Mouse (Mus musculus) lung, embryonic 14.5 days (tissue): ENCODE data around the gene Ldhal6b. TPM values are rescaled to one million over a fixed set of nuclear protein-coding genes. Genes with fewer than 3 reads are reported as not detected.

Source experiments
- ATAC-seq: fragments of 200-750 bp; cut with Nextera tagmentation; 2 replicates; pipeline ENCODE4 v1.8.0; 2017; ENCODE audit warnings: mild to moderate bottlenecking, moderate TSS enrichment, moderate library complexity; ENCODE audit not compliant: insufficient read depth
- DNase-seq: peaks from one replicate; pipeline ENCODE4 v3.0.0-alpha.2; 2015
- H3K27ac ChIP-seq: fragments of 300-500 bp; sonication (generic); 2 replicates; pipeline ENCODE4 v1.5.1; 2014; ENCODE audit warnings: low read depth, mild to moderate bottlenecking, moderate library complexity
- H3K27me3 ChIP-seq: fragments of 300-500 bp; sonication (generic); 2 replicates; pipeline ENCODE4 v1.6.1; 2014; ENCODE audit warnings: low read length, control low read depth; ENCODE audit not compliant: insufficient read depth
- H3K36me3 ChIP-seq: fragments of 300-500 bp; sonication (generic); 2 replicates; pipeline ENCODE4 v1.6.1; 2014; ENCODE audit warnings: control low read depth; ENCODE audit not compliant: insufficient read depth
- H3K4me1 ChIP-seq: fragments of 300-500 bp; sonication (generic); 2 replicates; pipeline ENCODE4 v1.6.1; 2014; ENCODE audit warnings: antibody characterized with exemption, control low read depth; ENCODE audit not compliant: insufficient read depth
- H3K4me2 ChIP-seq: fragments of 300-500 bp; sonication (generic); 2 replicates; pipeline ENCODE4 v1.6.1; 2014; ENCODE audit warnings: mild to moderate bottlenecking
- H3K4me3 ChIP-seq: fragments of 300-500 bp; sonication (generic); 2 replicates; pipeline ENCODE4 v1.5.1; 2014; ENCODE audit warnings: low read depth, low read length
- H3K9ac ChIP-seq: fragments of 300-500 bp; sonication (generic); 2 replicates; pipeline ENCODE4 v1.6.1; 2014
- H3K9me3 ChIP-seq: fragments of 300-500 bp; sonication (generic); 2 replicates; pipeline ENCODE4 v1.6.1; 2016; ENCODE audit warnings: low read depth, low read length, control low read depth
- CTCF ChIP-seq: IDR thresholded peaks from 2 replicates; pipeline ENCODE4 v1.5.1; 2016; ENCODE audit warnings: antibody characterized with exemption, low read depth
- WGBS: fragments of 180-500 bp; shearing (Covaris S2); extraction: QIAGEN DNeasy Blood & Tissue Kit; methylation state at CpG from one replicate; pipeline ENCODE4 v1.1.7; 2014; 5-methylcytosine and 5-hydroxymethylcytosine counted together
- polyA plus RNA-seq: library from polyadenylated mRNA; unstranded; fragments of >200 nt; fragmentation: Nextera tagmentation; extraction: Ambion mirVana; gene quantifications from 2 replicates; pipeline ENCODE4 v1.2.1, GENCODE M21; 2014

Gene Ldhal6b
- polyA plus RNA-seq, 1 experiment from 2014 or later: not detected

DNA sequence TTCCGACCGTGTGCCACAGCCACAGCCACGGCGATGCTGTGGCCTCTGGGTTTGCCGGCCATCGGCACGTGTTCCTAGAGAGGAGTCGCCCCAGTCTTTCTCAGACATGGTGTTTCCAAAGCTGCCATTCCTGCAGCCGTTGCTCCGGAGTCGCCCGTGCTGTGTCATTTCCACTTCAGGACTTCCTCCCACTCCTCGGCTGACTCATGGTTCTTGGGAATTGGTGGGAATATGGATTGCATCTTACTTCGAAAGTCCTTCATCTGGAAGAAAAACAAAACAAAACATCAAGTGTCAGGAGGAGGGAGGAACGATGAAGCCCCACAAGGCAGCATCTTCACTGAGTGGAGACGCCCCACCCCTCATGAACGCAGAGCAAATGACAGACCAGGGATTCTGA lies 7.4 kb downstream of the Ldhal6b start:
- TF ChIP-seq CTCF: no peak
- Histone ChIP-seq H3K4me1 (no peaks in the 10 kb centered on the region), H3K4me3 (no peak overlapping the region), H3K27me3 (no peaks in the 10 kb centered on the region), H3K9me3 (no peaks in the 10 kb centered on the region), H3K9ac (no peak overlapping the region), H3K27ac (no peak overlapping the region), H3K36me3 (peaks cover 20% of the 10 kb centered on the region; the same call in 1 of the 2 replicates), H3K4me2 (no peak overlapping the region)
- 91% methylated on average over 17 of the region's 17 CpGs for WGBS
- ATAC-seq (no peak), DNase-seq (no peak)

DNA sequence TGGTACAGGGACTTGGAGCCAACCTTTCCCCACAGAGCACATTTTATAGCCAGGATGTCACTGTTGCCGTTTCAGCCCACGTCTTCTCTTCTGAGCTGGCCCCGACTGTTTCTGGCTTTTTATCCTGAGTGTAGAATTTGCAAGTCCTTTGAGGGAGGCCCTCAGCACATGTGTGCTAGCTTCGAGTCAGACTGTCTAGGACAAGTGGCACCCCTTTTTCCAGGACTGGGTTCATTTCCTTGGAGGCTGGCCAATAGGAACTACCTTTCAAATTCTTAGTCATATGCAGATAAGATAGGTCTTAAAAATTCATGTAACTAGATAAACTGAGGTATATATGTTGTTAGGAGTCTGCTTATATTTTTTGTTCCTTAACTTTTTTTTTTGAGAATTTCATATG lies 8.2 kb downstream of the Ldhal6b start:
- 82% methylated on average over 4 of the region's 4 CpGs for WGBS
- H3K4me2 ChIP-seq: no peak overlapping the region
- DNase-seq (no peak), ATAC-seq (no peak)
- no peak overlapping the region for H3K4me3 ChIP-seq
- peaks cover 20% of the 10 kb centered on the region; the same call in 1 of the 2 replicates for H3K36me3 ChIP-seq
- no peak for TF ChIP-seq CTCF
- H3K4me1 ChIP-seq: no peaks in the 10 kb centered on the region
- H3K27ac ChIP-seq: no peak overlapping the region
- H3K9ac ChIP-seq: no peak overlapping the region
- H3K27me3 ChIP-seq: peaks cover 2% of the 10 kb centered on the region
- H3K9me3 ChIP-seq: no peaks in the 10 kb centered on the region

DNA sequence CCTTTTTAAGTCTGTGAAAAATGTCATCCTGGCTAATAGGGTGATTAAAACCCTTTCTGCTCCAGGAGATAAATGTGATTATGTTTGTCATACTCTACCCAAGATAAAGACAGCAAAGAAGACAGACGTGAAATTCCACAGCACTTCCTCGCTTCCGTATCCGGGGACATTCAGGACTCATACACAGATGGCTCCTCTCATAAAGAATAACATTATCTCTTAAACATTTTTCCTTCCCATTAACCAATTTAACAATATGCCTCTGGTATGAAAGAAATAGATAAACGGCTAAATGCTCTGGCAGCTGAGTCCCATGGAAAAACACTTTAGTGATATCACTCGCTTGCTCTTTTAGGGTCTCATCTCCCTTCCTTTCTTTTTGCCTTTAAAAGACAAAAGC lies 11.5 kb downstream of the Ldhal6b start:
- Histone ChIP-seq H3K4me1 (no peaks in the 10 kb centered on the region), H3K9me3 (no peaks in the 10 kb centered on the region), H3K4me2 (no peak overlapping the region), H3K27ac (no peak overlapping the region), H3K4me3 (no peak overlapping the region), H3K36me3 (peaks cover 15% of the 10 kb centered on the region; the same call in 1 of the 2 replicates), H3K27me3 (peaks cover 11% of the 10 kb centered on the region), H3K9ac (no peak overlapping the region)
- 39% methylated on average over 6 of the region's 6 CpGs for WGBS
- DNase-seq (peak; percentile 21), ATAC-seq (no peak)
- TF ChIP-seq CTCF: no peak

DNA sequence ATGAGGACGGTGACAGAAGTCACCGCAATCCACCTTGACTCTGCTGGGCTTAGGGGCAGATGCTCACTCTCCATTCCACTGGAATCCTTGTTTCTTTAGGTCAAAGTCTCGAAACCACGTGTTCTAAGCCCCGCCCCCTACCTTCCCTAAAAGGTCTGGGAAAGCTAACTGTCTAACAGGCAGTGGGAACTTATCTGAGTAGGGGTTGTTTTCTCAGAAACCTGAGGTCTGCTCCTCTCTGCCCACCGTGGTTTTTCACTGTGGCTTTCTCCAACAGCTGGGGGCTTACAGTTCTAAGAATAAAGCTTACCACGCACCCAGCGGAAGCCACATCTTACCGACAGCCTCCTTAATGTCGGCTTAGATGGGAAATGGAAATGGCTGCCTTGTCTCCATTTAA lies 12.0 kb downstream of the Ldhal6b start:
- H3K9me3 ChIP-seq: no peaks in the 10 kb centered on the region
- H3K27me3 ChIP-seq: peaks cover 11% of the 10 kb centered on the region
- H3K4me2 ChIP-seq: no peak overlapping the region
- H3K9ac ChIP-seq: no peak overlapping the region
- no peak for TF ChIP-seq CTCF
- ATAC-seq (no peak), DNase-seq (no peak)
- no peak overlapping the region for H3K4me3 ChIP-seq
- no peaks in the 10 kb centered on the region for H3K4me1 ChIP-seq
- H3K36me3 ChIP-seq: peaks cover 13% of the 10 kb centered on the region; the same call in 1 of the 2 replicates
- WGBS: 29% methylated on average over 10 of the region's 10 CpGs
- H3K27ac ChIP-seq: no peak overlapping the region

DNA sequence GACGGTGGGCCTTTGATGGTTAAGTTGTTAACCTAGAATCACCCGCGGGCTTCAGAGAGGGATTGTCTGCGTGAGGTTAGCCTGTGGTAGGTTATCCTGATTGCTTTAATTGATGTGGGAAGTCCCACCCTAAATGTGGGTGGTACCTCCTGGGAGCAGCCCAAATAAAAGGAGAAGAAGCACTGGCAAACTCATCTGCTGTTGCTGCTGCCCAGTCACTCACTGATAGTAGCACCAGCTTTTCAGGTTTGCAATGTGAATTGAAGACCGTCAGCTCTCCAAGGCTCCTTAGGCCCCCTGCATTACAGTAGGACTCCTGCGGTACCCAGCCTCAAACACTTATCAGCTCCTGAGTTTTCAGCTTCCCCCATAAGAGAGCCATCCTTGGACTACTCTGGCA lies 14.7 kb downstream of the Ldhal6b start:
- Histone ChIP-seq H3K9ac (no peak overlapping the region), H3K27ac (no peak overlapping the region), H3K36me3 (no peaks in the 10 kb centered on the region), H3K4me1 (no peaks in the 10 kb centered on the region), H3K4me3 (no peak overlapping the region), H3K27me3 (peaks cover 11% of the 10 kb centered on the region), H3K4me2 (no peak overlapping the region), H3K9me3 (no peaks in the 10 kb centered on the region)
- WGBS: 81% methylated on average over 6 of the region's 6 CpGs
- no peak for TF ChIP-seq CTCF
- DNase-seq (no peak), ATAC-seq (no peak)

DNA sequence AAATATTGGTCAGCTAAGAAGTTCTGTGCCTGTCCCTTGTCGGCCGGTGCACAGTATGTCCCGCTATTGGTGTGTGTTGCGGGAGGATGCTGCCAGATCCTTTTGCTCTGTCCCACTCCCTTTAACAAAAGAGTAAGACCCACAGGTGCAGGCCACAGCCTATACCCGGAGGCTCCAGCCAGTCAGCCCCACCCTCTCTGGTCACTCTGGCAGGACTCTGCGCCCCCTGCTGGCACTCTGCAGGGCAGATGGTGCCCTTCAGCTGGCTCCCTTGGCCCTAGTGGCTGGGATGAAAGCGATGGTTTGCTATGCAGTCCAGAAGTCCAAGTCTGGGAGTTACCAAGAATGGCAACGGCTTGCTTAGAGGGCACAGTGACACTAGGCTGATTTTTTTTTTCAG lies 15.9 kb downstream of the Ldhal6b start:
- DNase-seq (peak; percentile 84), ATAC-seq (peak; percentile 83)
- H3K9me3 ChIP-seq: no peaks in the 10 kb centered on the region
- H3K27me3 ChIP-seq: peaks cover 11% of the 10 kb centered on the region
- no peaks in the 10 kb centered on the region; the same call in 1 of the 2 replicates for H3K4me1 ChIP-seq
- no peak overlapping the region for H3K27ac ChIP-seq
- no peak overlapping the region for H3K9ac ChIP-seq
- no peaks in the 10 kb centered on the region for H3K36me3 ChIP-seq
- TF ChIP-seq CTCF: peak; percentile 89
- peak overlapping the region; percentile 27; the same call in 1 of the 2 replicates for H3K4me2 ChIP-seq
- H3K4me3 ChIP-seq: no peak overlapping the region
- WGBS: 31% methylated on average over 8 of the region's 8 CpGs

DNA sequence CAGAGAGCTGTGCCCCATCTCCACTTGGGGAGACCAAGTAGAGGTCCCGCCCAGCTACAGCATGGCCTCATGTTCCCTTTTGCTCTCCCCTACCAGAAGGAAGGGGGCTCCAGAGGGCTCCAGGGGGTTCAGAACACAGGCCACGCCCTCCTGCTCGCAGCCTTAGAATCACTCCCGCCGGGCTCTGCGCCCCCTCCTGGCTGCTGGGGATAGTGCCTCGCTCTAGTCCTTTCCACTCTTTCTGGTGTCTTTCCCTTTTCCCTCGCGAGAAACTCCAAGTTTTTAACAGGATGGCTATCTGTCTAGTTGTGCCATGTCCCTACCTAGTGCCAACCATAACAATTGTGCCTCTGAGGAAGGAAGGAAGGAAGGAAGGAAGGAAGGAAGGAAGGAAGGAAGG lies 16.5 kb downstream of the Ldhal6b start:
- H3K27ac ChIP-seq: no peak overlapping the region
- no peak overlapping the region for H3K9ac ChIP-seq
- 4% methylated on average over 9 of the region's 9 CpGs for WGBS
- H3K4me3 ChIP-seq: no peak overlapping the region
- TF ChIP-seq CTCF: peak; percentile 86
- peaks cover 11% of the 10 kb centered on the region for H3K27me3 ChIP-seq
- H3K9me3 ChIP-seq: no peaks in the 10 kb centered on the region
- peak; percentile 66 for ATAC-seq
- DNase-seq: peak; percentile 82
- H3K4me1 ChIP-seq: no peaks in the 10 kb centered on the region; the same call in 1 of the 2 replicates
- no peaks in the 10 kb centered on the region for H3K36me3 ChIP-seq
- 0 out of 2 replicates have a peak overlapping the region, but pooled peaks have one; percentile 27 for H3K4me2 ChIP-seq

DNA sequence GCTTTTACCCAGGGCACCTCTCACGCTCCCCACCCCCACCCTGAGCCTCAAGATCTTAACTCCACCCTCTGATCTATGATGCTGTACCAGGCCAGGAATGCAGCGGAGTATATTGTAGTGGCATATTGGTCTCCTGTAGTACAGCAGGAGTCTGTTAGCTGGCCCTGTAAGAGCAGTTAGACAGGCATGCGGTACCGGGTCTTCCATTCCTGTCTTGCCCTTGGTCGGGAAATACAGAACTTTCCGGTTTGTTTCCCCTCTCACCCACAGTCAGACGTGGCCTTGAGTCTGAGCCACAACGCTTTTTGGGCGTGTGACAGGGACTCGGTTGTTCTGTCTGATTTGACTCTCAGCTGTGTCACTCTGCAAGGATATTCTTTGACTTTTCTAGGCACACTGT lies 17.3 kb downstream of the Ldhal6b start:
- no peak overlapping the region for H3K4me3 ChIP-seq
- H3K4me2 ChIP-seq: no peak overlapping the region
- no peak overlapping the region for H3K27ac ChIP-seq
- 78% methylated on average over 10 of the region's 10 CpGs for WGBS
- no peak overlapping the region for H3K9ac ChIP-seq
- H3K36me3 ChIP-seq: no peaks in the 10 kb centered on the region
- peaks cover 11% of the 10 kb centered on the region for H3K27me3 ChIP-seq
- no peak for TF ChIP-seq CTCF
- DNase-seq (no peak), ATAC-seq (no peak)
- no peaks in the 10 kb centered on the region; the same call in 1 of the 2 replicates for H3K4me1 ChIP-seq
- H3K9me3 ChIP-seq: no peaks in the 10 kb centered on the region
